ENCODE assay signal across 9 mouse cellular contexts in the genomic region with DNA sequence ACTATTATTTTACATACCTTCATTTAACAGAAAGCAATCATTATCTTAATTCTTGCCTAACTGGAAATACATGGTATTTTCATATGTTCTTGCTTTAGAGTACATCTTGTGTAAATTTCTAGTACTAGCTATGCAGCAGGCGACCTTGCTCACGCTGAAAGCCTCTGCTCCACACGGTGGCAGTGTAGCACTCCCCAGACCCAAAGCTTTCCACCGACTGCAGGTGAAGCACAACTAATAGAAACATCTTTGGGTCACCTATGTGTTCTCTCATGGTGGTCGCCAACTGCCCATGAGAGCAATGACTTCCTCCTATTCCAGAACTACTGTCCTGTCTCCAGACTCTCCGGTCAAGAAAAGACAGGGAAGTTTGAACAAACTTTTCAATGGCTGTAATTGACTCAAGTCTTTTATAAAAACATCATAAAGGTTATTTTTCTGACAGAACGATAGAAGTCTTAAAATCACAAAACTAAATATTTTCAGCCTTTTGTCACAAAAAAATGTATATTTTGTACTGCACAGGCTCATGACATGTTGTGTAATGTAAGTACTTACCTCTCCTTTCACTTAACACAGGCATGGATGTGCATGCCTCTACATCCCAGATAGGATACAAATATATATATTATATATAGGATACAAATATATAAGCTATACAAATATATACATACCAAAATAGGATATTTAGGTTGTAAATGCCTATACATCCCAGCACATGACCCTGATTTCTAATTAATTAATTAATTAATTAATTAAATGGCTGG. TPM values are rescaled to one million over a fixed set of nuclear protein-coding genes. Genes with fewer than 3 reads are reported as not detected.
DNase-seq lines count a peak whose midpoint lies in the region; ATAC-seq and TF ChIP-seq lines count a peak whose summit lies in the region.
"Had no signal": no experiment of that assay in that cellular context is flagged by ENCODE, and none has a peak within 500 bp of the region (broad histone marks: within the 10 kb centered on the region; RNA-seq: fewer than 3 reads in every experiment).

No protein-coding gene starts in this region.

- H3K27me3 ChIP-seq in lung, embryonic 14.5 days (ENCODE audit: insufficient read depth, low read length), result no peaks in the 10 kb centered on the region
- H3K27me3 ChIP-seq: liver, embryonic 13.5 days had no signal

- no peak overlapping the region for H3K4me3 ChIP-seq in lung, embryonic 14.5 days (ENCODE audit: low read depth, low read length)
- H3K4me3 ChIP-seq: liver, embryonic 13.5 days had no signal

- peak; percentile 82 for TF ChIP-seq CTCF in lung, embryonic 14.5 days (IDR thresholded peaks at IDR 0.05; ENCODE audit: low read depth)

- intact Hi-C loops in heart, postnatal 14 days (cut with DNase I), result loop anchor here (1.0 to 5.0 kb wide), 2 partner anchors 115 to 168 kb away; no protein-coding TSS in a partner anchor

- H3K36me3 ChIP-seq in lung, embryonic 14.5 days (ENCODE audit: insufficient read depth), result no peaks in the 10 kb centered on the region
- H3K36me3 ChIP-seq: liver, embryonic 13.5 days had no signal

- no peaks in the 10 kb centered on the region for H3K9me3 ChIP-seq in lung, embryonic 14.5 days (ENCODE audit: low read depth, low read length)
- H3K9me3 ChIP-seq: liver, embryonic 13.5 days had no signal

- no peak overlapping the region for H3K9ac ChIP-seq in lung, embryonic 14.5 days
- H3K9ac ChIP-seq: liver, embryonic 13.5 days had no signal

- H3K4me2 ChIP-seq in lung, embryonic 14.5 days, result no peak overlapping the region
- H3K4me2 ChIP-seq: liver, embryonic 13.5 days had no signal

- WGBS in lung, embryonic 14.5 days, result 23% methylated on average over 7 of the region's 7 CpGs

- no peak overlapping the region for H3K27ac ChIP-seq in lung, embryonic 14.5 days (ENCODE audit: low read depth)
- H3K27ac ChIP-seq: liver, embryonic 13.5 days had no signal

- peak; percentile 63 for DNase-seq in 3T3-L1 (ENCODE audit: low read depth, low spot score)
- DNase-seq in adrenal gland, adult (ENCODE audit: inconsistent age in 2 of 2, low spot score in 1 of 2), result peak; percentile 44 to 77
- DNase-seq in embryo, embryonic 10.5 days (ENCODE audit: low spot score), result peak; percentile 65
- DNase-seq in heart, postnatal 14 days, result peak; percentile 65 to 75
- DNase-seq in kidney, postnatal 25 days, result peak; percentile 81 to 82
- DNase-seq in lung, embryonic 14.5 days, result peak; percentile 79
- peak; percentile 9 for DNase-seq in ovary, adult 18-20 months (ENCODE audit: low spot score)
- DNase-seq in thymus, postnatal 36 days, result peak; percentile 10 to 16
- DNase-seq: liver, embryonic 13.5 days had no signal

- ATAC-seq in lung, embryonic 14.5 days (ENCODE audit: insufficient read depth), result 0 out of 2 replicates have a peak, but pooled peaks have one; percentile 30

- H3K4me1 ChIP-seq in lung, embryonic 14.5 days (ENCODE audit: insufficient read depth), result no peaks in the 10 kb centered on the region

RNA-seq across cellular contexts. Expression of a gene that starts 16.4 kb away (rescaled TPM):
- 1 to 10 TPM; 8.0 to 8.7 TPM for total RNA-seq in heart, postnatal 14 days (2021)
- polyA plus RNA-seq in lung, embryonic 14.5 days (2014; fragmentation: Nextera tagmentation; extraction: Ambion mirVana), result 23.4 and 24.5 TPM in 2 replicates

RNA-seq across cellular contexts. Expression of a gene that starts 21.9 kb away (rescaled TPM):
- total RNA-seq in heart, postnatal 14 days (2021), result under 1 TPM in 1 of 2 experiments, not detected in 1; 0.02 TPM
- polyA plus RNA-seq in lung, embryonic 14.5 days (2014; fragmentation: Nextera tagmentation; extraction: Ambion mirVana), result 0.07 TPM in 2 replicates

Comparison
In these comparisons a context has a peak if more than half of its experiments do, and no peak if none do; other contexts are left out.
1. DNase-seq: peak in every context shown above with its lines; median percentile 82 in kidney, postnatal 25 days; 79 in lung, embryonic 14.5 days; 70 in heart, postnatal 14 days; 65 in embryo, embryonic 10.5 days; 63 in 3T3-L1; 60 in adrenal gland, adult; 13 in thymus, postnatal 36 days; 9 in ovary, adult 18-20 months.